Mouse (Mus musculus) retina, embryonic 14.5 days (tissue): ENCODE data around the gene Shd.

ENCODE experiments used
- DNase-seq: peaks from one replicate; pipeline ENCODE4 v3.0.0-alpha.2; 2015; ENCODE audit warnings: low spot score

The Shd gene

DNA sequence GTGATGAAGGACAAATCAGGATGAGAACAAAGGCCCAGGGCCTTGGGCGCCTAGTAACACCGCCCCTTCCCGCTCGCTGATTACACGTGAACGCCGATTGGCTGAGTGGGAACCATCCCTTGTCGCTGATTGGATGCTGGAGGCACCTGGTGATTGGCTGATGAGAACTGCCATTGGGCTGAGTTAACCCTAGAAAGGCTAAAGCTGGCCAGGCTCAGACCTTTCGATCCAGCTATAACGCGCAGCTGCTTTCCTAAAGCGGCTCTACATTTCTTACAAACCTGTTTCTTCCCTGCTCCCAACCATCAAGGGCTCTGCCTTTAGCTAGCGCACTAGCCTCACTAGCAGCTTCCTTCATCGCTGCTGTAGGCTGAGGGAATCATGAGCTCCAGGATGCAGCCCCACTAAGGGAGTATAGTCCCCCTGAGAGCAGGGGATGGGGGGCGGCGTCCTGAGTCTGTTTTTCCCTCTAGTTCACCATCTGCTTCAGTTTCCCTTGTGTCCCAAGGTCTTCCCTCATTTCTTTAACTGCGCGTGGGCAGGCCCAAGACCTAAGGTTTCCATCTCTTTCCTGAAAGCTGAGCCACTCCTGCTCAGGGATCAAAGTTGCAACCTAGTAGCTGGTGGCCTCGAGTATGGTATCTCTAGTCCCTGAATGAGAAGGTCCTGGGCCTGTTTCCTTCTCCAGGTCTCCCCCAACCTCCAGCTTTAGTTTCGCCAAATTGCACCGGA lies 38.3 kb downstream of the Shd start:
- peak; percentile 98 for DNase-seq

DNA sequence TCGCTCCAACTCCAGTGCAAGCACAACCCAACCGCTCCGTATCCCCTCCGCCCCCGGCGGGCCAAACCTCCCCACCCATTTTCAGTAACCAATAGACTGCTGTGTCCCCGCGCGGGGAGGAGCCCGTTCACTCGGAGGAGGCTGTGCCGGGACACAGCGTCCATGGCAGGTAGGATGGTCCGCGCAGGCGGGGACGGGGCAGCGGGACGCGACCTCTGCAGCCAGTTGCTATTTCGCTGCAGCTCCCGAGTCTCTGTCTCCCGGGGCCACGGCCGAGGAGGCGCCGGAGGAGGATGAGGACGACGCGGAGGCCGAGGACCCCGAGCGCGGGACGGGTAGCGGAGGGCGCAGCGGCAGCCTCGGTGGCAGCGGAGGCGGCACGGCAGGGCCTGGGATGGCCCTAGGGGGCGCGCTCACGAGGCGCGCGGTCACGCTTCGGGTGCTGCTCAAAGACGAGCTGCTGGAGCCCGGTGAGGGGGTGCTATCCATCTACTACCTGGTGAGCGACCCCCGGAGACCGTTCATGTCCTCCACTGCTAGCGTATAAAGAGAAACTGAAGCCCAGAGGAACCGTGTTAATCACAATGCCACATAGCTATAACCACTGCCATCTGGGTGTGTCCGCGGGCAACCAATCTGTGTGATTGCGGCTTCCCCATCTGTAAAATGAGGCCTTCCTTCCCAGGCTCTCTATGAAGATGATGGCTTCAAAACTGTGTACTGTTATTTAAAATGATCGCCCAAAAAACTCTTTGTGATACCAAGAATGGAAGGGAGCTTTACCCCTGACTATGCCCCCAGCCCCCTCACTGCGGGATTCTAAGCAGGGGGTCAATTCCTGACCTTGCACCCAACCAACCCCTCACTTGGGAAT lies 39.1 kb downstream of the Shd start:
- peak; percentile 87 for DNase-seq

DNA sequence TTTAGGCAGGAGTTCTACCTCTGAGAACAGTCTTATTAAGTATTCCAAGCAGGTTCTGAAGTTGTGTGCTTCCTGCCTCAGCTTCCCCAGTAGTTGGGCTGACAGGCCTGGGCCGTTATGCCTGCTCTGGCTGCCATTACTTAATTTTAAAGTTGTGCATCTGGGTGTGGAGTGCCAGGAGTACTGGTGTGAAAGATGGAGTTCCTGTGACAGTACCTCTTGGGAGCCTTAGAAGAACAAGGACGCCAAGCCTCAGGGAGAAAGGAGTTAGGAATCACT lies 39.6 kb downstream of the Shd start:
- DNase-seq = no peak

GRCm38 (mm10) chr17:56010255-56010654 lies 40.0 kb downstream of the Shd start:
- DNase-seq = no peak

GRCm38 (mm10) chr17:56010681-56011080 lies 40.4 kb downstream of the Shd start:
- peak; percentile 85 for DNase-seq

- no peak for DNase-seq
Measured at GRCm38 (mm10) chr17:56011441-56011840, 41.2 kb downstream of the Shd start.

GRCm38 (mm10) chr17:56015293-56015692 lies 45.0 kb downstream of the Shd start:
- DNase-seq = no peak

DNA sequence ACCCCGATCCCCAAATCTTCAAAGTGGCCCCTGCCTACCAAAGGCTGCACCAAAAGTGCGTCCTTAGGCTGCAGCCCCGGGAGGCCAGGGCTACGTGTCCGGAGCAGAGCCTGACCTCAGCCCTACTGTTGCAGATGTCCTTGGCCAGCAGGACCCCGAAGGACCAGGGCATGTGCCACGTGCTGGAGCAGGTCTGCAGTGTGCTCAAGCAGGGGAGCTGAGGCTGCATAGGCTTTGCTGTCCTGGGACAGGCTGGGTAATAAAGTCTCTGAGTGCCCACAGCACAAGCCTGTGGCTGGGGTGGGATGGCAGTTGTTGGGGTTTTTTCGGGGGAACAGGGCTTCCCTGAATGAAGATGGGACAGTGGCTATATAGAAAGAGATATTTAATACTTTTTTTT lies 46.1 kb downstream of the Shd start:
- no peak for DNase-seq

- no peak for DNase-seq
Measured at GRCm38 (mm10) chr17:56016793-56017785, 46.8 kb downstream of the Shd start.

DNA sequence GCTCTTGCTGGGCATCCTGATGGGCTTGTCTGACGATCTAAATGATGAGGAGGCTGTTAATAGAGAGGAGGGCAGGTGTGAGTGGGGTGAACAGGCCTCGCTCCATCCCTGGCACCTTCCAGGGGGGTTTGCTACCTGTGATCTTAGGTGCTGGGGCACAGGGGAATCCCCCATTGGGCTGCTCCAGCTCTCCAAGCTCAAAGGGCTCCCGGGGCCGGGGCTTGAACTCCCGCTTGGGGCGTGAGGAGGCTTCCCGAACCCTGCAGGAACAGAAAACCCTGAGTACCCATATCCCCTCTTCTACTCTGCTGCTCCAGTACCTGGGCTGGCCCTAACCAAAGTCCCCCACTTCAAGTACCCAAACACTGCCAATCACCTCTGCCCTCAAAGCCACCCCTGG lies 47.6 kb downstream of the Shd start:
- DNase-seq = no peak

- no peak for DNase-seq
Measured at GRCm38 (mm10) chr17:56018347-56019131, 48.3 kb downstream of the Shd start.

GRCm38 (mm10) chr17:56020400-56021084 lies 50.3 kb downstream of the Shd start:
- no peak for DNase-seq

GRCm38 (mm10) chr17:56021161-56021910 lies 51.1 kb downstream of the Shd start:
- DNase-seq = no peak

DNA sequence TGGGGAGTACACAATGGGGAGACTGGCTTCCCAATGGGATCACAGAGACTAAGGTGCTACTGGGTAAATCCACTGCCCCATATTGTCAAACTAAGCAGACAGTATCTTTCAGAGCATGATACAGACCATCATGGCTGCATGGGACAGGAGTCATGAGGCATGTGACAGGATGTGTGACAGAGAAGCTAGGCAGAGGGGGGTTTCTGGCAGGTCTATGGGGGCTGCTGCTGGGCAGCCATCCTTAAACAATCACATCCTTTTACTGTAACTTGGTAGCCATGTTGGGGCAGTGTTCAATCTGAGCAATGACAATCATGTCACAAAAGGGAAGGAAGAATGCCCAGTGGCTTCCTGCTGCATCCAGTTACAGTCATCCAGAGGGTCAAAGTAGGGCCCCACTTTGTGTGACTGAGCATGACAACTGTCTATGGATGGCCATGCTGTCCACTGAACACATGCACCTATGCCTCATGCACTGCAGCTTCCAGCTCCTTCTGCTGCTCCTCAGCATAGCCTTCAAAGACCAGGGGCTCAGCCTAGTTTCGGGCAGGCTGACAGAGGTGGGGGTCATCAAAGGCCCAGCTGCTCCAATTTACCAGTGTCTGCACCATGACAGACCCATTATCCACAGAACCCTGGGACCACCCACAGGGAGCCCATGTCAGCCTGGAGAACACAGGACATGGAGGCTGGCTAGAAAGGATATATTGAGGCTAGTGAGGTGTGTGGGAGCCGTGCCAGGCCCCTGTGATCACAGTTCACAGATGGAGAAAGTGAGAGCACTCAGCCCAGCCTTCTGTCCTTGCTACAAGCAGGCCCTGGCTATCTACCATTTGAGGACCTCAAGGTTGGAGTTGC lies 52.1 kb downstream of the Shd start:
- DNase-seq = no peak

DNA sequence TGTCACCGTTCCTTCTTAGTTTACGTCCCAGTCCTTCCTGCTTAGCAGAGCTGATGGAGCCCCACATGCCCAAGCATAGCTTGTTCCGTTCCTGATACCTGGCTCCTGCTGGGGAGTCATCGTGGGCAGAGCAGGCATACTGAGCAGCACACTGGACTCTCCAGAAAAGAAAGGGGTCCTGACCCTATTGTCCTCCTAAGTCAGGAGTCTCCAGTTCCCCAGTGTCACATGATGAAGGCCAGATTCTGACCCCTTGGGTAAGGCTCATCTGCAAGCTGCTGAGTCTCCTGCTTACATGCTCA lies 52.7 kb downstream of the Shd start:
- no peak for DNase-seq

- DNase-seq = no peak
Measured at GRCm38 (mm10) chr17:56023386-56023785, 53.1 kb downstream of the Shd start.

DNA sequence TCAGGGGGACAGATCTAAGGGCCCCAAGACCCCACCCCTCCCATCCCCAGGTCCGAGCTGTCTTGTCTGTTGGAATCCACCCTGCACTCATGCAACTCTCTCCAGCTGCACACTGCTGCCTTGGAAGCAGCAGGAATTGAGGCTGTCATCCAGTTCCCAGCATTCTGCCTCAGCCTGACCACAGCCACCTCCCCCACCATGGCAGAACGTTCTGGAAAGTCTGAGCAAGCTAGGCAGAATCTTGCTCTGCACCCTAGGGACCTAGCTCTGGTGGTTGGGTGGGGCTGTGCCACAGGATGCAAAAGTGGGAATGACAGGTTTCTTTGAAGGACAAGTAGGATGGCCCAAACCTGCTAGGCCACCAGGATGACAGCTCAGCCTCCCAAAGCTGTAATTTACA lies 54.2 kb downstream of the Shd start:
- no peak for DNase-seq

DNA sequence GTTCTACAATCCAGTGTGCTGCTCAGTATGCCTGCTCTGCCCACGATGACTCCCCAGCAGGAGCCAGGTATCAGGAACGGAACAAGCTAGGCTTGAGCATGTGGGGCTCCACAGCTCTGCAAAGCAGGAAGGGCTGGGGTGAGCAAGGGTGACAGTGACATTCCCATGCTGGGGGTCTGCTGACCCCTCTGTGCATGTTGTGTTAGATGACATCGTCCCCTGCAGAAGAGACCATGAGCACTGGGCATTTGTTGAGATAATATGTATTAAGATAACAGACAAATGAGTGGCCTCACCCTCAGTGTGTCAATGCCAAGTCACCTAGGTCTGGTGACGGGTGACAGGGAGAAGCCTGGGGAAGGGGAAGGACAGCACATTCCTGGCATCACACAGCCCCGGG lies 54.7 kb downstream of the Shd start:
- DNase-seq = no peak
